ENCODE assay signal across 8 mouse cellular contexts in the genomic region with DNA sequence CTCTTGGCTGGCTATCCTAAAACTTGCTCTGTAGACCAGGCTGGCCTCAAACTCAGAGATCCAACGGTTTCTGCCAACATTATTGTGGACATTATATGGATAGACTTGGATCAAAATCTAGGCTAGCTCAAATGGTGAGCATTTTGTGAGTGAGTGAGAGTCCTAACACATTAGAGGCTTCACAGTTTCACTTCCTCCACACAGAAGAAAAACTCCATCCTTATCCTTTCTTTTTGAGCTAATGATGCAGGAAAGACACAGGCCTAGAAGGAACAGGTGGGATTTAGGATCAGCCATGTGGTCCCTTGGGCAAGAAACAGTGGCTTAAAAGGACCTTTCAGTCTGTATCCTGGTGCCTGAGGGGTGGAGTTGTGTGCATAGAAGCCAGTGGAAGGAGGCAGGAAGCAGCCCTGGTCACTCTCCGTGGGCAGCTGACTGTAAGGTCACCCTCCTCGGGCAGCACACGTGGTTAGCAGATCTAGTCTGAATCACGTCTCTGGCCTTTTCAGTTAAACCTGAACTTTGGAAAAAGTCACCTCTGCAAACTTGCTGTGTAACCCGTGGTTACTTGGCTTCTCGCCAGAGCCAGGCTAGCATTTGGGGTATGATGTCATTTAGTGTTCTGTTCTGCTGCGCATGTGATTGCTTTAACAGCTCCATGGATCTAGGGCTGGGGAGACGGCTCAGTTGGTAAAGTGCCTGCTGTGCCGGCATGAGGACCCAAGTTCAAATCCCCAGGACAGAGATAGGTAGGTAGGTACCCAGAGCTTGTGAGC.
A peak's percentile ranks its signal among the peaks of the same experiment; 100 is the strongest.
DNase-seq lines count a peak whose midpoint lies in the region; ATAC-seq and TF ChIP-seq lines count a peak whose summit lies in the region.

No protein-coding gene starts in this region.

- no peak for TF ChIP-seq CTCF in lung, adult 2 months (IDR thresholded peaks at IDR 0.05; ENCODE audit: insufficient read depth, low read length)
- no peak for TF ChIP-seq CTCF in thymus, adult 2 months (IDR thresholded peaks at IDR 0.05; ENCODE audit: borderline replicate concordance, control insufficient read depth, extremely low read depth, insufficient read depth, low read length, poor library complexity)

- no peak overlapping the region for H3K9ac ChIP-seq in embryonic facial prominence, embryonic 12.5 days
- H3K9ac ChIP-seq in kidney, embryonic 15.5 days = no peak overlapping the region

- H3K4me1 ChIP-seq in embryonic facial prominence, embryonic 12.5 days = peaks cover 24% of the 10 kb centered on the region
- peaks cover 27% of the 10 kb centered on the region for H3K4me1 ChIP-seq in heart, embryonic 10.5 days
- peaks cover 28% of the 10 kb centered on the region for H3K4me1 ChIP-seq in kidney, embryonic 15.5 days
- H3K4me1 ChIP-seq in lung, adult 2 months (ENCODE audit: control insufficient read depth, insufficient read depth, low read length) = peaks cover 20% of the 10 kb centered on the region
- peaks cover 7% of the 10 kb centered on the region; the same call in 1 of the 2 replicates for H3K4me1 ChIP-seq in thymus, adult 2 months (replicated peaks; ENCODE audit: control insufficient read depth, insufficient read depth, low read length)

- H3K27ac ChIP-seq in embryonic facial prominence, embryonic 12.5 days = 0 out of 2 replicates have a peak overlapping the region, but pooled peaks have one; percentile 36
- H3K27ac ChIP-seq in heart, embryonic 10.5 days = peak overlapping the region; percentile 36; the same call in 1 of the 2 replicates
- peak overlapping the region; percentile 46 for H3K27ac ChIP-seq in kidney, embryonic 15.5 days
- H3K27ac ChIP-seq in thymus, adult 2 months (ENCODE audit: control insufficient read depth, insufficient read depth, low read length) = no peak overlapping the region

- H3K27me3 ChIP-seq in embryonic facial prominence, embryonic 12.5 days = no peaks in the 10 kb centered on the region
- H3K27me3 ChIP-seq in heart, embryonic 10.5 days (ENCODE audit: insufficient read depth, poor library complexity, severe bottlenecking) = no peaks in the 10 kb centered on the region
- H3K27me3 ChIP-seq in kidney, embryonic 15.5 days = no peaks in the 10 kb centered on the region
- H3K27me3 ChIP-seq in thymus, adult 2 months (ENCODE audit: control insufficient read depth, insufficient read depth, low read length) = no peaks in the 10 kb centered on the region

- H3K36me3 ChIP-seq in embryonic facial prominence, embryonic 12.5 days = peaks cover 10% of the 10 kb centered on the region
- H3K36me3 ChIP-seq in heart, embryonic 10.5 days = peaks cover 27% of the 10 kb centered on the region; the same call in 1 of the 2 replicates
- peaks cover 12% of the 10 kb centered on the region; the same call in 1 of the 2 replicates for H3K36me3 ChIP-seq in kidney, embryonic 15.5 days
- no peaks in the 10 kb centered on the region for H3K36me3 ChIP-seq in thymus, adult 2 months (ENCODE audit: control insufficient read depth, insufficient read depth, low read length)

- 52% methylated on average over 10 of the region's 10 CpGs for WGBS in embryonic facial prominence, embryonic 12.5 days
- 56% methylated on average over 10 of the region's 10 CpGs for WGBS in heart, embryonic 10.5 days
- 42% methylated on average over 10 of the region's 10 CpGs for WGBS in kidney, embryonic 15.5 days
- 21% methylated on average over 10 of the region's 10 CpGs for WGBS in lung, adult 2 months
- 36% methylated on average over 10 of the region's 10 CpGs for WGBS in thymus, adult 2 months

- H3K4me2 ChIP-seq in embryonic facial prominence, embryonic 12.5 days (replicated peaks) = no peak overlapping the region
- no peak overlapping the region for H3K4me2 ChIP-seq in kidney, embryonic 15.5 days

- ATAC-seq in embryonic facial prominence, embryonic 12.5 days (ENCODE audit: insufficient number of reproducible peaks, insufficient read depth, low FRiP score, low TSS enrichment) = 0 out of 2 replicates have a peak, but pooled peaks have one; percentile 44
- ATAC-seq in kidney, embryonic 15.5 days (replicated peaks; ENCODE audit: low FRiP score) = peak; percentile 76

- no peaks in the 10 kb centered on the region for H3K9me3 ChIP-seq in embryonic facial prominence, embryonic 12.5 days
- no peaks in the 10 kb centered on the region for H3K9me3 ChIP-seq in heart, embryonic 10.5 days
- H3K9me3 ChIP-seq in kidney, embryonic 15.5 days (replicated peaks) = no peaks in the 10 kb centered on the region

- TF ChIP-seq POLR2A in lung, adult 2 months (IDR thresholded peaks at IDR 0.05; ENCODE audit: borderline replicate concordance, extremely low read depth, low read depth, low read length) = no peak
- no peak for TF ChIP-seq POLR2A in thymus, adult 2 months (IDR thresholded peaks at IDR 0.05; ENCODE audit: control insufficient read depth, extremely low read depth, insufficient read depth, low read length, poor library complexity)

- no peak overlapping the region for H3K4me3 ChIP-seq in embryonic facial prominence, embryonic 12.5 days
- H3K4me3 ChIP-seq in heart, embryonic 10.5 days = no peak overlapping the region
- no peak overlapping the region for H3K4me3 ChIP-seq in kidney, embryonic 15.5 days (replicated peaks)
- peak overlapping the region; percentile 9 for H3K4me3 ChIP-seq in lung, adult 2 months (replicated peaks; ENCODE audit: extremely low read depth, low read depth, low read length)
- no peak overlapping the region for H3K4me3 ChIP-seq in thymus, adult 2 months (ENCODE audit: control insufficient read depth, insufficient read depth, low read length)

- DNase-seq in 3134 (ENCODE audit: extremely low read depth, insufficient read length, low spot score) = peak; percentile 67
- DNase-seq in Muller cell, postnatal 12 days (ENCODE audit: inconsistent ontology term) = peak; percentile 58
- no peak for DNase-seq in heart, embryonic 10.5 days (ENCODE audit: low spot score)
- peak; percentile 50 for DNase-seq in lung, adult 2 months
- peak; percentile 68 for DNase-seq in right cerebral cortex, postnatal 14 days
- DNase-seq in thymus, adult 2 months = no peak

Comparison
In these comparisons a context has a peak if more than half of its experiments do, and no peak if none do; other contexts are left out.
1. DNase-seq: peak in 3134 (single experiment), Muller cell, postnatal 12 days (single experiment), lung, adult 2 months (single experiment) and right cerebral cortex, postnatal 14 days (single experiment); none in heart, embryonic 10.5 days (single experiment) and thymus, adult 2 months (single experiment).